Mouse (Mus musculus): ENCODE results near the gene Ntrk3. TPM values are rescaled to one million over a fixed set of nuclear protein-coding genes. Genes with fewer than 3 reads are reported as not detected.

The Ntrk3 gene
- total RNA-seq, 1 experiment from 2014 or later, result 38.2 TPM

DNA sequence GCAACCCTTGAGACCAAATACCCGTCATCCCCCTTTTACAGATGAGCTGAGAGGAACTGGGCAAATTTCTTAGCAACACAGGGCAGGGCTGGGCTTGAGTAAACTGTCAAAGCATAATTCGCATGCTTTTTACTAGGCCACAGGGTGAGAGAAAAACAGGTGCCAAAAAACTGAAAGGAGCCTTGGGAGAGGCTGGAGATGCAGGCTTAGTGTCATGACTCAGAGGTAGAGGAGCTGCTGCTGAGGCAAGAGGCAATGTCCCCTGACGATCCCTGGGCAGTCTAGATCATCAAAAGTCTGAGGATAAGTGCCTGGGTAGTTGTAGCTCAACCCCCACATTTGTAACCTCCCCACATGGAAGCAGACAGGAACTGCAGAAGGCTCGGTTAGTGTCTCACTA lies 116.7 kb downstream of the Ntrk3 start:
- peak; percentile 11 for DNase-seq

DNA sequence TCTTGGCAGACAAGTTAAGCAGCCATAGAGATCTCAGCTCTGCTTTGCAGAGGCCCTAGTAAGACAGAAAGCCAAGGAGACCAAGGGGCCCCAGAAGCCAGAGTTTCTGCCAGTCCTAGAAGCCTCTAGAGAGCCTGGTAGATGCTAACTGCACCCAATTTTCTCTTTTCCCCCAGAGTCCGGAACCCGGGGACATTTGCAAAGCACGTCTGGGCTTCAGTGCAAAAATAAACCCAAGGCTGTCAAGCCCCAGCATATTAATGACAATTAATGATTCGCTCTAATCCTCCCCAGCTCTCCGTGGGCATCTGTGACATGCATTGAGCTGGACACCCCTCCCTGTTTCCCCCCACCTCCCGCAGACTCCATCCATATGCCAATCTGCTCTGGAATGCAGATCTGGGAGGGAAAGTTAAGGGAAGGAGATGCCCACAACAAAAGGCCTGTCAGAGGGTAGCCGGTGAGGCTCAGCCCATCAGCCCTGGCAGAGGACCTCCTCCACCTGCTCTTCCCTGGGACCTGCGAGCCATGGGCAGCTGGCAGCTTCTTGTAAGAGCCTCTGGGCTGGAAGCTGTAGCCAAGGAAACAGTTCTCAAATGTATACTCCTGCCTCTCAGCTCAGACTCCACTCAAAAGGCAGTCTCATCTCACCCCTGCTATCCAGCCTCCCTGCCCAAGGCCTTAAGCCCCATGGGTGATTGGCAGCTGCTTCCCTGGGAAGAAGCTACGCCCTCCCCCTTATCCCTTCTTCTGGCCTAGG lies 117.8 kb downstream of the Ntrk3 start:
- peak; percentile 24 for DNase-seq

DNA sequence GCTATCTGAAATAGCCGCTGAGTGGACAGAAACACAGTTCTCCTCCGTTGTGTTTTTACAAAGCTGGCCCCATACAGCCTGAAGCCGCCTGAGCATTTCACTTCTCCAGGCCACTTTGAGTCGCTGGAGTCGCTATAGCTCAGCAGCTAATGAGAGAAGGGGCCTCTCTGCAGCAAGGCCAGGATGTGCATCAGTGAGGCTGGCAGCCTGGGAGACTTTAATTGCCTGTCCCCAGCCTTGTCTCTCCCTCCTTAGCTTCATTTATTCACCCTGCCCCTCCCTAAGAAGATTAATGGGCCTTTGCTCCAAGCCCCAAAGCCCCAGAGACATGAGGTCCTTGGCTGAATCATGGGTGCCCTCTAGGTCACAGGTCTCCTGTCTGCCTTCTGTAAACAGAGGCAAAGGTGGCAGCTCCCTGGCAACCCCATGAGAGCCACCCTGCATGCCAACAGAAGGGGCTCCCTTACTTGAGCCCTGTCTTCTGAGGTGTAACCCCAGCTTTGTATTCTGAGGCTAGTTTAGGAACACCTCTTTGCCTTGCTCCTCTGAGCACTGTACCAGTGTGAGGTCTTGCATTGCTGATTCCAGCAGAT lies 132.2 kb downstream of the Ntrk3 start:
- DNase-seq, result peak; percentile 56

DNA sequence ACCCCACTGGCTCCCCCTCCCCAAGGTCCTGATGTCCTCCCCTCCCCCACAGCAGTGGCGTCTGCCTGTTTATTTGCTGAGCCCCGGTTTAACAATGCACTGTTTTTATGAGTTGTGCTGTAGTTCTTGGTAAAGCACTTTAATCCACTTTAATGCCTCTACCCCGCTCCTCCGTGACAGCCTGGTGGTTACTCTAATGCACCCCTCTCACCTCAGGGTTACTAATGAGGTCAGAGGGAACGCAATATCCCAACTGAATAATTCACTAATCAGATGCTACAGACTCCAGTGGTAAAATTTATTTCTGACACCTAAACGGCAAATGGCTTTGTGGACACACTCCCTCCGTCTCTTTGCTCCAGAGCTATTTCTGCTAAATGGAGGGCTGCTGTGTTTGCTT lies 133.9 kb downstream of the Ntrk3 start:
- no peak for DNase-seq

DNA sequence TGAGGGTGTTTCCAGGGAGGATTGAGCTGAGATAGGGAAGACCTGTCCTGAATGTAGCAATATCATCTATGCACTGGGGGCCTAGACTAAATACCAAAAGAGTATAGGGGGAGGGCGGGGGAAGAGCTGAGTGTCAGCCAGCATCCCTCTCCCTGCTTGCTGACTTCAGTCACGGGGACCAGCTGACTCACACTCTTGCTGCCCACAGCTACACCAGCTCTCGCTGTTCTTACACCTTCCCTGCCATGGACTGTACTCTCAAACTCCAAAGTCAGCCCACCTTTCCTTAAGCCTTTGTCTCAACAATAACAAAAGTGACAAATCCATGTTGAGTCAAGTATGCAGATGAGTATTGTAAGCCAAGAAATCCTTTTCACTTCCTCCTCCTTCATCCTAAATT lies 136.0 kb downstream of the Ntrk3 start:
- DNase-seq, result no peak

DNA sequence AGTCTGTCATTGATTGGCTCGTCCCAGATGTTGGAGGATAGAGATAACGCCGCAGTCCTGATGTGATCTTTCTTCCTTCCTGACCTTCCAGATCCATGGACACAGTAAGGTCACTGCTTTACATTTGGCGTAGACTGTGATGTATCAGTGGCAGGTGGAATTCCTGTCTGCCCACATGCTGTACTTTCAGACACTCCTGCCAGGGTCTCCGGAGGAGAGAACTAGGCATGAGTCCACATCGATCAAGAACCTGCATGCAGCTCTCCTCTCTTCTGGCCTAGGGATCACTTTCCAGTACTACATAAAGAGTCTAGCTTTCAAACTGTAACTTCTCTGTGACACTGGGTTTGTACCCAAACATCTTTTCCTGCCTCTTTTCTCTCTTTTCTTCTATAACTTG lies 136.9 kb downstream of the Ntrk3 start:
- DNase-seq, result no peak

DNA sequence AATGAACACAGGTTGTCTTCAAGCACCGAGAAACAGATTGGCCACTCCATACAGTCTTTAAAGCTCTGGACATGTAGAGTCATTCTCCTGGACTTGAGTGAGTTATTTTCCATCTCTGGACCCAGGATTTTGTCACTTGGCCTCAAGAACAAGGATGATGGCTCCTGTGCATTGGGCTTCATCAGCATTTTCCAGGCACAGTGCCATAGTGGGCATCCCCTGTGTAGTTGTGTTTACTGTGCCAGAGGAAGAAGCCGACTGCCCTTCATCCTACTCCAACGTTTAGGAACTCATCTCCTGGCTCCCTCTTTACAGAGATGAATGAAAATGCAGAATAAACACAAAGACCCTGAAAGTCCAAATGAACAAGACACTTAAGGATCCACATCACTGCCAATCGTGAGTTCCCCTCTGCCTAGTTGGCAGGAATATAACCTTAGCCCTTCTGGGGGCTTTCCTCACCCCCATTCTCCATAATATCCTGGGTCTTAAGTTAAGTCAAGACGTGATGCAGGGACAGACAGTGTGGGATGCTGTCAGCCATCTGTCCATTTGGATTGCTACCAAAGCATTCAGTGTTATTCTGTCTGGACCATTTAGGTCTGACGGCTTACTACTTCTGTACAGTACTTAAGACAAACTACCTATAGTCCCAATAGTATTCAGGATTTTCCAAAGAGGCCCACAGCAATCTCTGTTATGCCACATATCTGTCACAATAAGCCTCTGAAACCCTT lies 137.7 kb downstream of the Ntrk3 start:
- no peak for DNase-seq

DNA sequence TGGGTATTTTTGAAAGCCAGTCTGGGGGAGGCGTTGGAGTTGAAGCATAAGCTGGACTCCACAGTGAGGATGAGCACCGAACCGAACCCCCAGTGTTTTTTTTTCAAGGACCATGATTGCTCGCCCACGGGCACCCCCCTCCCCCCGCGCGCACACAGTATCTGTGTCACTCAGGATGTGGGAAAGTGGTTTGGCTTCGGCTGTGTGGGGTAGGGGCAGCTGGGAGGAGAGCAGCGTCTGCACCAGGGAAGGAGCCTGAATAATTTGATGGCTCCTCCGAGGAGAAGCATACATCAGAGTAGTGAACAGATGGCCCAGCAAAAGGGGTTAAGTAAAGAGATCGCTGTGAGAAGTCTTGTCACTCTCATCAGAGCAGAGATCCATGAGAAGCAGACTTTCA lies 139.7 kb downstream of the Ntrk3 start:
- no peak for DNase-seq

DNA sequence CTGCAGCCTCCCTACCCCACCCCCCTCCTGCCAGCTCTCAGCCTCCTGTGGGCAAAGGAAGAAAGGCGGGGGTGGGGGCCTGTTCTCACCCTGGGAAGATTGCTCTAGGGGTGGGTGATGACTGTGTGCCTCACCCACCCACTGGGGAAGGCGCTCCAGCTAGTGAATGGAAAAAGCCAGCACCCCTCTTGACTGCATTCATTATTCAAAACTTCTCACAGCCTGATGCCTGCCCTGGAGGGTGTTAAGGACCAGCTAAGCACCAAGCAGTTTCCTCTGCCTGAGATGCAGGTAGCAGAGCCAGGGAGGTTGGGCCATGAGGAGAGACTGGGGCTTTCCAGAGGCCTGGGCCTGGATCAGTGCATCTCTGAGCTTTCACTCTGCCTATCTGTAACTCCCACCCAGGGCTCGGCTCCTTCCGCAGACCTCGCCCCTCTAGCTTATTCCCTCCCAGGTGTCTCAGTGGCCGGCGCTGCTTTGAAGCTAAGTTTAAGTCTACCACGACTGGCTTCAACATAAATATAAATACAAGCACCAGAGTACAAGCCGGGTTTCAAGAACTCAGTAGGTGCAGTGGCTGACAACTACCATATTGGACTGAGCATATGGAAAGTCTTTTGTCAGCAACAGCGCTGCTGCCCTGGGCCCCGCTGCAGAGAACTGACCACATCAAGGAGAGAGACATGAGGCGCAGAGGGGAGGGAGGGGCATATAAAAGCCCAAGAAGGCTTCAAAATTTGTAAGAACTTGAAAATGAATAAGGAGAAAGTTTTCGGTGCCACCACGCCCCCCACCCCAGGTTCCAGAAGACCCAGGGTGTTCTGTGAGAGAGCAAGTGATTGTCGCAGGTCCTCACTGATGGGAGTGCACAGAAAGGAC lies 140.3 kb downstream of the Ntrk3 start:
- no peak for DNase-seq

DNA sequence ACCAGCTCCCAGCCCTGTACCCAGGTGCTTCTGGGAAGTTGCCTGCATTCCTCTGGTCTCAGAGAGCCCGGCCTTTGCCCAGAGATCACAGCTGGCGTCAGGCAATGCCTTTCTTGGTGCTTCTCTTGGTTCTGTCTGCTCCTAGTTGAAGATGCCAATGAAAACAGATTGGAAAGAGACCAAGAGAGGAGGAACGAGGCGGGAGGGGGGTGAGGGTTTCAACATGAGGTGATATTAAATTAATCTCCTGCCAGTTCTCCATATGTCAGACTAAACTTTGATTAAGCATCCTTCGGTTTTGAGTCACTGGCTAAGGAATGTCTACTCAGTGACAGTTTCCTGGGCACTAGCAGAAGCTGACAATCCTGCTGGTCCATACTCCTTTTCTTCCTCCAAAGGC lies 141.3 kb downstream of the Ntrk3 start:
- no peak for DNase-seq

DNA sequence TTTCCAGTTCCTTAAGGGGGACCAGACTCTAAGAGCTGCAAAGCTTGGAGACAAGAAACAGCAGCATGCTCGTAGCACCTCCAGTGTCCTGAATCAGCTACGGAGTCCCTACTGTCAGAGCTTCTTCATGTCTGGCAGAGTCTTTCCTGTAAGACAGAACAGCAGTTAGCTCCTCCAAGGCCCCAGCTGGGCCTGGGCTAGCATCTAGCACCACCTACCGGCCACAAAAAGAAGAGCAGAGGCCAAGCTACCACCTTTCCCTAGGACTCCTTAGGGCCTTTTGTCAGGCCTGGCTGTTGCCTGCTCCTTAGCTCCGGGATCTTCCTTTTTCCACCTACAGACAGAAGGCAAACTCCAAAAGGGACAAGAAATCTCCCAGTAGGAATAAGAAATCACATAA lies 141.9 kb downstream of the Ntrk3 start:
- peak; percentile 82 for DNase-seq

DNA sequence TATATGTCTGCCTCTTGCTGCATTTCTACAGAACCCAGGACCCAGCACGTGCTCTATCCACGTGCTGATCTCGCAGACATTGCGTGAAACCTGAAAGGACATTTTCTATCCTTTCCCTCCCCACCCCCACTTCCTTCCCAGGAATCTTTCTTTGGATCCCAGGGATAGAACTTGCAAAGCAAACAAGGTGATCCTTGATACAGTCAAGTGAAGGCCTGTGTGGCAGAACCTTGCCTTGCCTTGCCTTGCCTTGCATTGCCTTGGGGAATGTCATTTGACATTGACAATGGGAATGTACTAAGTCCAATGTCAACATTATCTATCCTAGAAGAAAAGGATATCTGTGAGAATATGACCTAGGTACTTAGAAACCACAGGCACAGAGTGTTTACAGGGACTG lies 144.9 kb downstream of the Ntrk3 start:
- no peak for DNase-seq

DNA sequence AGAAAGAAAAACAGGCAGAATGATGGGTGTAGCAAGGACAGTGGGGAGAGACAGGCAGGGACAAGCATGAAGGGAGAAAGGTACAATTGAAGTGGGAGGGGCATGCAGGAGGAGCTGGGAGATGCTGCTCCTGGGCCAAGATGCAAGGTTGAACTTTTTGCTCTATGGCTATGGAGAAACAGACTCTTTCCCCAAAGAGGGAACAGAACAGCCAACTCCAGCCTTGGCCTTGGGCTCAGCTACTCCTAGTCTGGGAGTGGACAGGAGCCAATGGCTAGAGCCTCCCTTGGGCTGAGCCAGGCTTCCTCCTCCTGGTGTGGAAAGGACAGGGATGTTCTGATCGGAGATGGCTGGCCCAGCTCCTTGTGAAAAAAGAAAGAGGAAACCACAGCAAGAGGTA lies 145.6 kb downstream of the Ntrk3 start:
- no peak for DNase-seq

DNA sequence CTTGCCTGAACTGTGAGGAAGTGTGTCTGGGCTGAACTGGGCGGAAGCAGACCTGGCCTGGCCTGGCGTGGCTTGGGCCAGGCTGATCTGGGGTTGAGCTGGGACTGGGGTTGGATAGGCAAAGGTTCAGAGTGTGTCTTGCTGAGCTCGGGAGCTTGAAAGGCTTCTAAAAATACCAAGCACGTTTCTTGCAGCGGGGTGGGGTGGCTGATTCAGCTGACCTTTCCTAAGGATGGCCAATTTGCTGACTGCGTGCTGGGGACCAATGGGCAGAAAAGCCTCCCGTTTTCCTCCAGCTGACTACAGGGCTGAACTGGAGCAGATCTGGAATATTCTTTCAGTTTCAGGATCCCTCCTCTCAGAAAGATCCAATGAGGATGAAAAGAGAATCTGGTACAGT lies 148.0 kb downstream of the Ntrk3 start:
- no peak for DNase-seq

DNA sequence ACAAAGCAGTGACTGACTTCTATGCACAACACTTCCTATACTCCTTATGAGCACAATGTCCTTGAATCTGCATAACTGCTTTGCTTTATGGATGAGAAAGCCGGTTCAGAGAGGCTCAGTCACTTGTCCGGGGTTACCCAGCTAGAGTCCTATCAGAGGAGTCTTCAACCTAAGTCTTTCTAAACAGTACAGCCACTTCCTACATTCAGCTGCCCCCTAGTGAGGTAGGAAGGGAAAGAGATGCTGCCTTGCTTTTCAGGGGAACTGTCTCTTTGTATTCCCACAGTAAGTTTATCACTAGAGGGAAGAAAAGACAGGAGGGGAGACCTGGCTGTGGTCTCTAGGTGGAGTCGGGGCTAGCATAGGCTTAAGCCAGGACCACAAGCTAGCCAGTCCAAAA lies 151.0 kb downstream of the Ntrk3 start:
- DNase-seq, result no peak

DNA sequence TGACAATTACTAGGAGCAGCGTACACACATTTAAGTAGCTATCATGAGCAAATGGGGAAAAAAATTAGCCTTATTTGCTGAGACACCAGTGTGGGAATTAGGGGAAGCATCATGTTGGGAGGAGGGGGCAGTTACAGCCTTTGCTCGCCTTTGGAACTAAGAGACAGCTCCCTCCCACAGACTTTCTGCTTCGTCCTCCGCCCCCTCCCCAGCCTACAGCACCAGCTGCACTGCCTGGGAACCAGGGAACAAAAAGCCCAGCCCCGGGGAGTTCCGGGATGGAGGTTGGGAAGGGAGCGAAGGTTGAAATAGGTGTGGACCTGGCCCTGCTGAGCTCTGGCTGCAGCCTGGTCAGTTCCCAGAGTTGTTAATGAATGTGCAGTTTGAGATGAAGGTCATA lies 151.9 kb downstream of the Ntrk3 start:
- DNase-seq, result no peak

DNA sequence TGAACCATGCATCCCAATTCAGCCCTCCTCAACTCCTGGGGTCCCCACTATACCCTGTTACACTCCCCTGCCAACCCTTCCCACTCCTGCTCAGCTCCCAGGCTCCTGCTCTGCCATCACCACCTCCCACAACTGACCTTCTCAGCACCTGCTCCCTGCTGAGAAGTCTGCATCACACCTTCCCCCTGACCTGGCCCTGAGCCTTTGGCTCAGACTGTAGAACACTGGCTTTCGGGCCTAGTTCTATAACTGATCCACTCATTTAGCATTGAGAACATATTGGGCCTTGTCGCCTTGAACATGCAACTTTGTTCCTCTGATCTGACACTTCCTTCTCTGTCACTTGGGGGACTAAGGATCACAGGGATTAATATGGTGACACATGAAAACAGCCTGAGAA lies 152.9 kb downstream of the Ntrk3 start:
- no peak for DNase-seq

DNA sequence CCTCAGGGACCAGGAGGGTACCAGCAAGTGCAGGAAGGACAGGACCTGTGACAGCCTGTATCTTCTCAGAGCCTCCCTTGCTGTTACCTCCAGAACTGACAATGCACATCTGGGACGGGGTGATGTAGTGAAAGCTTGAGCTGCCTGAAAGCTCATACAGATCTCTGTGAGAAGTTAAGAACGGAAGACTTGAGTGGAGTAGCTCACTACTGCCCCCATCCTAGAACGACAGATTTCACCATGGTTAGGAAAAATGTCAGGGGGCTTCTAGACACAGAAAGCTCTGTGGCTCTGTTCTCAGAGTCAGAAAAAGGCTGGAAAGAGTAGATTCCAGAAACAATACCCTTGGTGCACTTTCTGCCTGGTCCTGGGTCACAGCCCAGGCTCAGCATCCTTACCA lies 153.3 kb downstream of the Ntrk3 start:
- no peak for DNase-seq

DNA sequence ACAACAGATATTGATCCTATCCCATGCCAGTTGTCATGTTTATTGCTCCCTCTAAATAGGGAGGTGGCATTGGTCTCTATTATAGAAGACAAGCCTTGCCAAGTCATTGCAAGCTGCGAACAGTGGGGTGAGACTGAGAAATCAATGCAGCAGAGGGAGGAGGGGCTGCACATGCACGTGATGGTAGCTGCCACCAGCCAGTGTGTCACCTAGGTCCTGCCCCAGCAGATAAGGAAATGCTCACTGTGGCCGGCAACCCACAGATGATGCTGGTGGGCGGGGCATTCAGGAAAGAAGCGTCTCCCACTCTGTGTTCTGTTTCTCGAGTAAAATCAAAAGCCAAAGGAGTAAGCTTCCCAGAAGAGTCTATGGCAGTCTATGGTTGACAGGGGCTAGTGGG lies 154.1 kb downstream of the Ntrk3 start:
- DNase-seq, result no peak

DNA sequence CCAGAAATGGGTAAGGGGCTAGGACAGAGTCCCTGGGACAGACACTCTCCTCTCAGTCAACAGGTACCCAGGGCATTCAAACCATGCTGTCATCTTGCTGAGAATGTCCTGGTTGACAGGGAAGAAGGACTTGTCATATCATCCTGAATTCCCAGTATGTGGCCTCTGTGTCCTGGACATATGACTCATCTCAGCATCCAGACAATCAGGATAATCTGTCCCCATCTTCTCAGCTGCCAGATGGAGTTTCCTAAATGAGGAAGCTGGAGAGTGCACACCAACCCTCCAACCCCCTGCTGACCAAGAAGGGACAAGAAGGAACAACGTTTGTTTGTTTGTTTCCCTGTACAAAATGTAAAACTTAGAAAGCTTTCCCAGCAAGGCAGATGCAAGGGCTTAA lies 156.5 kb downstream of the Ntrk3 start:
- no peak for DNase-seq

DNA sequence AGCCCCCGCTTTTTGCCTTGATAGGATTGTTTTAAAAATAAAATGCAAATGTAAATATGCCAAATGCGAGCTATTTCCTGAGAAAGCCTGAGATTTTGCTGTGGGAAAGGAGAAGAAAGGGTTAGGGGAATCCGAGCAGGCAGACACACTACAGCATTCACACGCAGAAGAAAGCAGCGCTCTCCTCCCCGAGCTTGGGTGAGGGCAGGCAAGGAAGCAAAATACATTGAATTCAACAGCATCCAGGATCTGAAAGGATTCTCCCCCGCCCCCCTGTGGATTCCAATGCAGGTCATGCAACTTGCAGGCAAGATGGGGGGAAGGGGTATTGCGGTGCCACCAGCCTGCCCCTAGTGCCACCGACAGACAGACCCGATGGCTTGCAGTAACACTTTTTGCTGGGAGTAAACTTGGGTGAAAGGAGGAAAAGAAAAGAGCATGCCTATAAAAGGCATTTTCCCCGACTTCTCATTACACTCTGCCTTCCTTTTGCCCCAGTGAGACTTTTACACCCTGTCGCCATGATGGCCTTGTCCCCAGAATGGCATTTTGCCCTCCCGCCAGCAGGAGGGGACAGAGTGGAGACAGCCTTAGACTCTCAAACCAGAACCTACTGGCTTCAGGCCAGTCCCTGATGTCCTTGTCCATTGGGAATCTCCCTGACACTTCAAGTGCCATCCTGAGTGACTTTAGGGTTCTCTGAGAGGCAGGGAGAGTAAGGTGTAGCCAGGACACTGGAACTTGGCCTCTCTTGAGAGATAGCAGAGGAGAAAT lies 158.2 kb downstream of the Ntrk3 start:
- peak; percentile 86 for DNase-seq
